Mouse (Mus musculus): Measurements from ENCODE around the gene Eapp. TPM values are rescaled to one million over a fixed set of nuclear protein-coding genes. Genes with fewer than 3 reads are reported as not detected.

The Eapp gene
- polyA plus RNA-seq, 1 experiment from 2014 or later, result 78.5 TPM

MicroRNAs within 50 kb of the gene (microRNA counts, 519-probe panel; counts per million panel counts)
- not detected for microRNA mmu-miR-1892

Small RNAs within 50 kb of the gene (microRNA-seq; reads per million reads assigned to microRNA genes)
- gene Mir1892, result not detected

Other genes with a start within 250 kb of the Eapp start
- 206 and 209 TPM in 2 replicates for gene Sptssa, start 39.3 kb downstream of the Eapp start, polyA plus RNA-seq (2014; fragmentation: Nextera tagmentation; extraction: Ambion mirVana)
- 161 TPM in 2 replicates for gene Snx6, start 99.8 kb upstream of the Eapp start, polyA plus RNA-seq (2014; fragmentation: Nextera tagmentation; extraction: Ambion mirVana)
- gene Cfl2, start 167.0 kb upstream of the Eapp start, polyA plus RNA-seq (2014; fragmentation: Nextera tagmentation; extraction: Ambion mirVana), result 347 and 361 TPM in 2 replicates

Data from hindbrain, embryonic 14.5 days (tissue).